Mouse (Mus musculus) heart, adult 2 months (tissue): ENCODE data around the gene Plxdc1. TPM values are rescaled to one million over a fixed set of nuclear protein-coding genes. Genes with fewer than 3 reads are reported as not detected.

ENCODE experiments used
- DNase-seq, 2 experiments: peaks; one replicate each; pipeline ENCODE4 v3.0.0; 2021
- H3K27ac ChIP-seq: fragments of 200-600 bp; 2 replicates; pipeline ENCODE4 v1.8.1; 2022
- H3K27me3 ChIP-seq: fragments of 200-500 bp; 2 replicates; pipeline ENCODE4 v1.6.1; 2012; ENCODE audit warnings: mild to moderate bottlenecking, low read length, inconsistent platforms, mixed read lengths; ENCODE audit not compliant: control insufficient read depth, insufficient read depth
- H3K36me3 ChIP-seq: fragments of 200-500 bp; 2 replicates; pipeline ENCODE4 v1.6.1; 2012; ENCODE audit warnings: low read length, inconsistent platforms; ENCODE audit not compliant: control insufficient read depth, insufficient read depth
- H3K4me1 ChIP-seq: fragments of 200-500 bp; 2 replicates; pipeline ENCODE4 v1.6.1; 2011; ENCODE audit warnings: low read length; ENCODE audit not compliant: control insufficient read depth, insufficient read depth
- H3K4me3 ChIP-seq: fragments of 200-600 bp; 2 replicates; pipeline ENCODE4 v1.8.1; 2022
- H3K79me2 ChIP-seq: fragments of 200-500 bp; replicated peaks from 2 replicates; pipeline ENCODE4 v1.6.1; 2012; ENCODE audit warnings: mild to moderate bottlenecking, inconsistent platforms, low read length, moderate library complexity, mixed read lengths; ENCODE audit not compliant: control insufficient read depth, insufficient read depth
- H3K9ac ChIP-seq: fragments of 200-500 bp; 2 replicates; pipeline ENCODE4 v1.6.1; 2012; ENCODE audit warnings: low read depth, mild to moderate bottlenecking, control low read depth, inconsistent platforms, low read length, mixed read lengths
- CTCF ChIP-seq: fragments of 200-600 bp; IDR thresholded peaks from 2 replicates; pipeline ENCODE4 v1.8.1; 2022; ENCODE audit warnings: antibody characterized with exemption, mild to moderate bottlenecking, moderate library complexity
- EP300 ChIP-seq: fragments of 200-500 bp; IDR thresholded peaks from 2 replicates; pipeline ENCODE4 v1.6.1; 2011; ENCODE audit warnings: low read depth, low read length, control low read depth; ENCODE audit not compliant: insufficient read depth
- POLR2A ChIP-seq: fragments of 200-500 bp; IDR thresholded peaks from 2 replicates; pipeline ENCODE4 v1.6.1; 2011; ENCODE audit warnings: mild to moderate bottlenecking, low read depth, low read length, control low read depth; ENCODE audit not compliant: insufficient read depth
- WGBS: fragments of 180-500 bp; shearing (Covaris S2); methylation state at CpG from one replicate; pipeline ENCODE4 v1.1.7; 2018; 5-methylcytosine and 5-hydroxymethylcytosine counted together
- intact Hi-C: fragments of 180-260 bp; cut with DNase I; formaldehyde crosslinking; loops from one replicate; pipeline ENCODE4 v1.15.1; 2025
- polyA plus RNA-seq: library from polyadenylated mRNA; depleted of rRNA; stranded (reverse); fragments of >200 nt; gene quantifications from 2 replicates; pipeline ENCODE4 v1.2.3, GENCODE M21; 2012
- total RNA-seq, 2 experiments: library from RNA; stranded (reverse); gene quantifications; 2 replicates each; pipeline ENCODE4 v1.2.3; 2021

The Plxdc1 gene
- total and polyA plus RNA-seq, 3 experiments: 4.5 to 6.6 (median 5.5) TPM

DNA sequence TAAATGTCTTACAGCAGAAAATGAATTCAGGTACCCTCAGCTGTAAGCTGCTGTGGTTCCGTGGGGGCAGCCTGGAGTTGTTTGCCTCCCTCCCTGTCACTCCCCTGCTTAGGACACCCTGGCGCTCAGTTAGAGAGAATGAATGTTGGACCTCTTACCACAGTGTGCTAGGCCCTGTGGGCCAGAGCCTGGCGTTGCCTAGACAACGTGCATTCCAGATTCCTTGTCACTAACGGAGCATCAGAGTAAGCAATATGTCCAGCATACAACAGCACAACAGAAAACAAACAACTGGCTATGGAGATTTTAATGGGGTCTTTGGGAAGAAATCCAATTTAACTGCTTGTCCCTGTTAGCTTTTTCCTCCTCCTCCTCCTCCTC is 27.0 kb downstream of the Plxdc1 start:
- Histone ChIP-seq H3K36me3 (no peaks in the 10 kb centered on the region), H3K4me1 (no peaks in the 10 kb centered on the region), H3K9ac (no peak overlapping the region), H3K27ac (no peak overlapping the region), H3K79me2 (no peaks in the 10 kb centered on the region), H3K4me3 (no peak overlapping the region), H3K27me3 (no peaks in the 10 kb centered on the region)
- WGBS: 69% methylated on average over 5 of the region's 5 CpGs
- intact Hi-C loops: no loop called here
- DNase-seq: no peak
- no peak for TF ChIP-seq CTCF
- no peak for TF ChIP-seq POLR2A
- TF ChIP-seq EP300: no peak

- TF ChIP-seq EP300: no peak
- no peak for TF ChIP-seq CTCF
- TF ChIP-seq POLR2A: no peak
- Histone ChIP-seq H3K27me3 (no peaks in the 10 kb centered on the region), H3K27ac (no peak overlapping the region), H3K4me1 (no peaks in the 10 kb centered on the region), H3K9ac (no peak overlapping the region), H3K79me2 (no peaks in the 10 kb centered on the region), H3K36me3 (no peaks in the 10 kb centered on the region), H3K4me3 (no peak overlapping the region)
- WGBS: 68% methylated on average over 7 of the region's 7 CpGs
- intact Hi-C loops: no loop called here
- no peak for DNase-seq
Measured at GRCm38 (mm10) chr11:97958641-97959299, 27.5 kb downstream of the Plxdc1 start.

GRCm38 (mm10) chr11:97956905-97957560 is 29.2 kb downstream of the Plxdc1 start:
- intact Hi-C loops: no loop called here
- no peaks in the 10 kb centered on the region for H3K27me3 ChIP-seq
- no peaks in the 10 kb centered on the region for H3K36me3 ChIP-seq
- H3K27ac ChIP-seq: no peak overlapping the region
- no peak for DNase-seq
- no peak for TF ChIP-seq CTCF
- no peak for TF ChIP-seq EP300
- TF ChIP-seq POLR2A: no peak
- no peaks in the 10 kb centered on the region for H3K4me1 ChIP-seq
- no peak overlapping the region for H3K4me3 ChIP-seq
- H3K79me2 ChIP-seq: no peaks in the 10 kb centered on the region
- no peak overlapping the region for H3K9ac ChIP-seq
- 71% methylated on average over 6 of the region's 6 CpGs for whole genome bisulfite sequencing

GRCm38 (mm10) chr11:97955915-97956314 is 30.3 kb downstream of the Plxdc1 start:
- no peaks in the 10 kb centered on the region for H3K79me2 ChIP-seq
- WGBS: 78% methylated on average over 4 of the region's 4 CpGs
- no peak overlapping the region for H3K4me3 ChIP-seq

GRCm38 (mm10) chr11:97955146-97955902 is 30.9 kb downstream of the Plxdc1 start:
- no peak for TF ChIP-seq CTCF
- no peak for TF ChIP-seq EP300

More at GRCm38 (mm10) chr11:97955915-97956314, 30.3 kb downstream of the Plxdc1 start:
- no peaks in the 10 kb centered on the region for H3K27me3 ChIP-seq
- no peaks in the 10 kb centered on the region for H3K36me3 ChIP-seq
- DNase-seq: no peak
- H3K9ac ChIP-seq: no peak overlapping the region
- TF ChIP-seq CTCF (no peak), POLR2A (no peak), EP300 (no peak)
- no peaks in the 10 kb centered on the region for H3K4me1 ChIP-seq
- H3K27ac ChIP-seq: no peak overlapping the region
- intact Hi-C loops: no loop called here

DNA sequence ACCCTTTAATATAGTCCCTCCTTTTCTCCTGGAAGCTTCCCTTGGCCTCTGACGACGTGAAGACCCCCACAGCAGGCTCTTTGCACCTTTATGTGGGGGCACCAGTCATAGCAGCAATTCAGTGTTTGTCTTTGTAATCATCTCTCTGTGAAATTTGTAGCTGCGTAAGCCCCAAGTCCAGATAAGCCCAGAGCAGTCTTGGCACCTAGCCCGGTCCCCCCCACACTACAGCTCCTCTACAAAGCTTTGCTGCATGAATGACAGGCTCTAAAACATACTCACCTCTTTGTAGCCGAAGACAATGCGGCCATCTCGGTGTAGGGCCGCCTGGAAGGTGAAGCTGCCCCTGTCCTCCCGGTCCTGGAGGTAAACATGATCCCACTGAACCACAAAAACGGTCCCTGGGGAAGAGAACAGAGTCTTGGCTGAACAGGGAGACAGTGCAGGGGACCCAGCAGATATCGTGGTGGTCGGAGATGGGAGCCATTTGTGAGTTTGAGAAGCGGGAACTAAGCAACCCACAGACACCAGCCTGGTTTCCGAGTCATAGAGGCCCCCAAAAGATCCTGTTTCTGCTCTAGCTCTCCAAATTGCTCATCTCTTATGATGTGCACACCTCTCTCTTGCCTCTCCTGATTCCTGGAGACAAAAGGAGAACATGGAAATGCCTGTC is 31.6 kb downstream of the Plxdc1 start:
- Histone ChIP-seq H3K4me3 (no peak overlapping the region), H3K9ac (no peak overlapping the region), H3K27ac (no peak overlapping the region), H3K79me2 (no peaks in the 10 kb centered on the region), H3K27me3 (no peaks in the 10 kb centered on the region), H3K4me1 (no peaks in the 10 kb centered on the region), H3K36me3 (no peaks in the 10 kb centered on the region)
- DNase-seq: no peak
- TF ChIP-seq POLR2A: no peak
- no peak for TF ChIP-seq EP300
- no peak for TF ChIP-seq CTCF
- intact Hi-C loops: no loop called here
- 48% methylated on average over 14 of the region's 14 CpGs for WGBS

More at GRCm38 (mm10) chr11:97955146-97955902, 30.9 kb downstream of the Plxdc1 start:
- intact Hi-C loops: no loop called here
- no peaks in the 10 kb centered on the region for H3K4me1 ChIP-seq
- no peak overlapping the region for H3K4me3 ChIP-seq
- H3K9ac ChIP-seq: no peak overlapping the region
- no peaks in the 10 kb centered on the region for H3K79me2 ChIP-seq
- 64% methylated on average over 9 of the region's 9 CpGs for WGBS
- H3K36me3 ChIP-seq: no peaks in the 10 kb centered on the region
- H3K27me3 ChIP-seq: no peaks in the 10 kb centered on the region
- no peak for DNase-seq
- no peak overlapping the region for H3K27ac ChIP-seq
